Mouse (Mus musculus) liver, embryonic 14.5 days (tissue): ENCODE results near the gene Tmem200b.

Experiments
- CTCF ChIP-seq: IDR thresholded peaks from 2 replicates; pipeline ENCODE4 v1.5.1; 2016; ENCODE audit warnings: antibody characterized with exemption, low read depth, control low read depth
- EP300 ChIP-seq: IDR thresholded peaks from 2 replicates; pipeline ENCODE4 v1.6.1; 2016; ENCODE audit warnings: antibody characterized with exemption, low read depth

- TF ChIP-seq EP300, result peak; percentile 34
- TF ChIP-seq CTCF, result no peak
Observed at GRCm38 (mm10) chr4:131888564-131888963, 33.0 kb upstream of the Tmem200b start.
